Mouse (Mus musculus) hindbrain, postnatal 0 days (tissue): ENCODE measurements around the gene Slc7a14. TPM values are rescaled to one million over a fixed set of nuclear protein-coding genes. Genes with fewer than 3 reads are reported as not detected.
A peak's percentile ranks its signal among the peaks of the same experiment; 100 is the strongest.

Experiments
- ATAC-seq: fragments of 200-750 bp; cut with Nextera tagmentation; 2 replicates; pipeline ENCODE4 v1.8.0; 2017; ENCODE audit warnings: mild to moderate bottlenecking, moderate TSS enrichment, moderate library complexity
- DNase-seq: peaks from one replicate; pipeline ENCODE4 v3.0.0-alpha.2; 2015; ENCODE audit warnings: low spot score
- H3K27ac ChIP-seq: fragments of 300-500 bp; sonication (generic); 2 replicates; pipeline ENCODE4 v1.5.1; 2014; ENCODE audit warnings: mild to moderate bottlenecking
- H3K27me3 ChIP-seq: fragments of 300-500 bp; sonication (generic); 2 replicates; pipeline ENCODE4 v1.6.1; 2014; ENCODE audit warnings: low read length, mixed read lengths; ENCODE audit not compliant: insufficient read depth
- H3K36me3 ChIP-seq: fragments of 300-500 bp; sonication (generic); 2 replicates; pipeline ENCODE4 v1.6.1; 2014; ENCODE audit warnings: low read length, mixed read lengths; ENCODE audit not compliant: insufficient read depth
- H3K4me1 ChIP-seq: fragments of 300-500 bp; sonication (generic); 2 replicates; pipeline ENCODE4 v1.6.1; 2014; ENCODE audit warnings: antibody characterized with exemption, low read length, mixed read lengths; ENCODE audit not compliant: insufficient read depth
- H3K4me2 ChIP-seq: fragments of 300-500 bp; sonication (generic); 2 replicates; pipeline ENCODE4 v1.6.1; 2014; ENCODE audit warnings: low read depth, mild to moderate bottlenecking, low read length, moderate library complexity, mixed read lengths
- H3K4me3 ChIP-seq: fragments of 300-500 bp; sonication (generic); 2 replicates; pipeline ENCODE4 v1.5.1; 2014; ENCODE audit warnings: low read length
- H3K9ac ChIP-seq: fragments of 300-500 bp; sonication (generic); replicated peaks from 2 replicates; pipeline ENCODE4 v1.6.1; 2014; ENCODE audit warnings: mild to moderate bottlenecking, low read length, moderate library complexity, mixed read lengths
- H3K9me3 ChIP-seq: fragments of 300-500 bp; sonication (generic); 2 replicates; pipeline ENCODE4 v1.6.1; 2016; ENCODE audit warnings: low read length, mixed read lengths
- CTCF ChIP-seq: IDR thresholded peaks from 2 replicates; pipeline ENCODE4 v1.5.1; 2016; ENCODE audit warnings: antibody characterized with exemption, control low read depth, low read depth
- WGBS: fragments of 180-500 bp; shearing (Covaris S2); extraction: QIAGEN DNeasy Blood & Tissue Kit; methylation state at CpG from one replicate; pipeline ENCODE4 v1.1.7; 2014; 5-methylcytosine and 5-hydroxymethylcytosine counted together
- polyA plus RNA-seq: library from polyadenylated mRNA; unstranded; fragments of >200 nt; fragmentation: Nextera tagmentation; extraction: Ambion mirVana; gene quantifications from 2 replicates; pipeline ENCODE4 v1.2.1, GENCODE M21; 2015
- total RNA-seq: library from RNA; depleted of rRNA; stranded (reverse); fragments of >200 nt; gene quantifications from 2 replicates; pipeline ENCODE4 v1.2.3, GENCODE M21; 2014

Slc7a14 gene
- total and polyA plus RNA-seq, 2 experiments from 2014 or later, result 9.2 to 23.6 TPM

GRCm38 (mm10) chr3:31203947-31204346 is 106.2 kb downstream of the Slc7a14 start:
- Histone ChIP-seq H3K36me3 (no peaks in the 10 kb centered on the region), H3K4me3 (no peak overlapping the region), H3K9me3 (no peaks in the 10 kb centered on the region), H3K27ac (no peak overlapping the region), H3K4me1 (no peaks in the 10 kb centered on the region), H3K27me3 (no peaks in the 10 kb centered on the region), H3K4me2 (no peak overlapping the region), H3K9ac (no peak overlapping the region)
- DNase-seq (no peak), ATAC-seq (no peak)
- WGBS, result 97% methylated on average over 11 of the region's 11 CpGs
- TF ChIP-seq CTCF, result peak; percentile 17; the same call in 1 of the 2 replicates

GRCm38 (mm10) chr3:31199162-31199877 is 110.9 kb downstream of the Slc7a14 start:
- Histone ChIP-seq H3K9me3 (no peaks in the 10 kb centered on the region), H3K4me3 (no peak overlapping the region), H3K27ac (no peak overlapping the region), H3K36me3 (no peaks in the 10 kb centered on the region), H3K9ac (no peak overlapping the region), H3K27me3 (no peaks in the 10 kb centered on the region), H3K4me1 (no peaks in the 10 kb centered on the region), H3K4me2 (no peak overlapping the region)
- no peak for ATAC-seq
- DNase-seq, result no peak
- 85% methylated on average over 17 of the region's 17 CpGs for WGBS
- no peak for TF ChIP-seq CTCF

- Histone ChIP-seq H3K27ac (no peak overlapping the region), H3K9ac (no peak overlapping the region), H3K4me1 (no peaks in the 10 kb centered on the region; the same call in 1 of the 2 replicates), H3K4me2 (no peak overlapping the region), H3K9me3 (peaks cover 4% of the 10 kb centered on the region; the same call in 1 of the 2 replicates), H3K27me3 (no peaks in the 10 kb centered on the region), H3K36me3 (no peaks in the 10 kb centered on the region), H3K4me3 (no peak overlapping the region)
- TF ChIP-seq CTCF, result no peak
- peak; percentile 31 for DNase-seq
- ATAC-seq, result no peak
- WGBS, result 65% methylated on average over 10 of the region's 10 CpGs
Observed at GRCm38 (mm10) chr3:31191402-31191801, 118.8 kb downstream of the Slc7a14 start.

GRCm38 (mm10) chr3:31190342-31190741 is 119.8 kb downstream of the Slc7a14 start:
- no peak for TF ChIP-seq CTCF
- Histone ChIP-seq H3K9ac (no peak overlapping the region), H3K4me2 (no peak overlapping the region), H3K27ac (no peak overlapping the region), H3K4me1 (no peaks in the 10 kb centered on the region; the same call in 1 of the 2 replicates), H3K4me3 (no peak overlapping the region), H3K36me3 (no peaks in the 10 kb centered on the region), H3K9me3 (peaks cover 4% of the 10 kb centered on the region; the same call in 1 of the 2 replicates), H3K27me3 (no peaks in the 10 kb centered on the region)
- 89% methylated on average over 7 of the region's 7 CpGs for WGBS
- no peak for ATAC-seq
- no peak for DNase-seq

GRCm38 (mm10) chr3:31166365-31166871 is 143.8 kb downstream of the Slc7a14 start:
- H3K27me3 ChIP-seq, result no peaks in the 10 kb centered on the region
- H3K9me3 ChIP-seq, result no peaks in the 10 kb centered on the region
- H3K4me1 ChIP-seq, result no peaks in the 10 kb centered on the region
- H3K9ac ChIP-seq, result no peak overlapping the region
- H3K4me3 ChIP-seq, result no peak overlapping the region
- H3K27ac ChIP-seq, result no peak overlapping the region
- peak; percentile 89 for ATAC-seq
- DNase-seq, result peak; percentile 66
- no peak overlapping the region for H3K4me2 ChIP-seq
- WGBS, result 21% methylated on average over 12 of the region's 12 CpGs
- TF ChIP-seq CTCF, result no peak
- no peaks in the 10 kb centered on the region for H3K36me3 ChIP-seq

- peak; percentile 58 for ATAC-seq
- H3K27me3 ChIP-seq, result no peaks in the 10 kb centered on the region
- H3K4me3 ChIP-seq, result no peak overlapping the region
- DNase-seq, result peak; percentile 15
- TF ChIP-seq CTCF, result no peak
- no peaks in the 10 kb centered on the region for H3K9me3 ChIP-seq
- H3K27ac ChIP-seq, result no peak overlapping the region
- H3K9ac ChIP-seq, result no peak overlapping the region
- WGBS, result 42% methylated on average over 3 of the region's 3 CpGs
- H3K4me2 ChIP-seq, result no peak overlapping the region
- H3K4me1 ChIP-seq, result no peaks in the 10 kb centered on the region
- no peaks in the 10 kb centered on the region for H3K36me3 ChIP-seq
Observed at GRCm38 (mm10) chr3:31165803-31166202, 144.4 kb downstream of the Slc7a14 start.

- H3K27me3 ChIP-seq, result no peaks in the 10 kb centered on the region
- H3K9ac ChIP-seq, result no peak overlapping the region
- H3K9me3 ChIP-seq, result no peaks in the 10 kb centered on the region
- DNase-seq (no peak), ATAC-seq (no peak)
- H3K4me2 ChIP-seq, result no peak overlapping the region
- H3K27ac ChIP-seq, result no peak overlapping the region
- WGBS, result 92% methylated on average over 14 of the region's 14 CpGs
- H3K4me3 ChIP-seq, result no peak overlapping the region
- no peaks in the 10 kb centered on the region for H3K4me1 ChIP-seq
- TF ChIP-seq CTCF, result no peak
- H3K36me3 ChIP-seq, result no peaks in the 10 kb centered on the region
Observed at GRCm38 (mm10) chr3:31162860-31163259, 147.3 kb downstream of the Slc7a14 start.
